9 mouse cellular contexts compared by ENCODE assay signal in genomic region chr10:77624570-77624995, GRCm38 (mm10). TPM values are rescaled to one million over a fixed set of nuclear protein-coding genes. Genes with fewer than 3 reads are reported as not detected.
DNase-seq lines count a peak whose midpoint lies in the region; ATAC-seq lines count a peak whose summit lies in the region.
"Had no signal": no experiment of that assay in that cellular context is flagged by ENCODE, and none has a peak within 500 bp of the region (broad histone marks: within the 10 kb centered on the region; RNA-seq: fewer than 3 reads in every experiment).

No protein-coding gene starts in this region.

- peaks cover 55% of the 10 kb centered on the region for H3K4me1 ChIP-seq in erythroblast, embryonic 14.5 days (ENCODE audit: control insufficient read depth)
- peaks cover 21% of the 10 kb centered on the region for H3K4me1 ChIP-seq in neural tube, embryonic 12.5 days

- H3K27ac ChIP-seq in neural tube, embryonic 12.5 days = no peak overlapping the region

- peak overlapping the region; percentile 26; the same call in 1 of the 2 replicates for H3K9ac ChIP-seq in neural tube, embryonic 12.5 days

- no peaks in the 10 kb centered on the region for H3K9me3 ChIP-seq in erythroblast, embryonic 14.5 days (ENCODE audit: control insufficient read depth, low read length)
- no peaks in the 10 kb centered on the region for H3K9me3 ChIP-seq in neural tube, embryonic 12.5 days

- no peaks in the 10 kb centered on the region for H3K27me3 ChIP-seq in erythroblast, embryonic 14.5 days (ENCODE audit: control insufficient read depth)
- H3K27me3 ChIP-seq in neural tube, embryonic 12.5 days (replicated peaks) = no peaks in the 10 kb centered on the region

- 83% methylated on average over 7 of the region's 7 CpGs for WGBS in neural tube, embryonic 12.5 days

- 0 out of 2 replicates have a peak overlapping the region, but pooled peaks have one; percentile 5 for H3K4me2 ChIP-seq in neural tube, embryonic 12.5 days (replicated peaks)

- H3K4me3 ChIP-seq in erythroblast, embryonic 14.5 days (replicated peaks) = peak overlapping the region; percentile 20
- H3K4me3 ChIP-seq in neural tube, embryonic 12.5 days = no peak overlapping the region

- no peak for ATAC-seq in erythroblast, adult 5-6 weeks (replicated peaks; ENCODE audit: low FRiP score, poor library complexity, severe bottlenecking)
- no peak for ATAC-seq in neural tube, embryonic 12.5 days (ENCODE audit: low FRiP score, low read depth)

- H3K36me3 ChIP-seq in erythroblast, embryonic 14.5 days (ENCODE audit: control insufficient read depth) = peaks cover 56% of the 10 kb centered on the region
- H3K36me3 ChIP-seq in neural tube, embryonic 12.5 days = no peaks in the 10 kb centered on the region

- no peak for DNase-seq in neural tube, embryonic 10.5 days (ENCODE audit: extremely low spot score, low spot score)
- peak; percentile 55 to 87 for DNase-seq in layer of hippocampus, adult 18-20 months (ENCODE audit: low spot score in 2 of 2)
- peak; percentile 90 for DNase-seq in lung, postnatal 36 days
- DNase-seq in thymus, postnatal 14 days = no peak
- no peak for DNase-seq in retina, embryonic 14.5 days (ENCODE audit: low spot score)

RNA-seq across cellular contexts. Expression of gene Ube2g2, which starts 2.5 kb away (rescaled TPM):
- polyA plus RNA-seq in erythroblast, embryonic 14.5 days (2012) = 2.6 and 2.9 TPM in 2 replicates
- 6.1 and 7.5 TPM in 2 replicates for total RNA-seq in erythroblast, adult 5-6 weeks (2015; ENCODE audit: low replicate concordance)
- total RNA-seq in erythroblast, adult 5-6 weeks (2017; ENCODE audit: low replicate concordance) = 10.5 and 14.4 TPM in 2 replicates
- polyA plus RNA-seq in neural tube, embryonic 12.5 days (2016; fragmentation: Nextera tagmentation; extraction: Ambion mirVana) = 90.9 and 93.7 TPM in 2 replicates
- total RNA-seq in layer of hippocampus, adult 18-20 months (2021) = 10 to 100 TPM; 84.7 to 86.9 TPM

RNA-seq across cellular contexts. Expression of gene Gm49325, which starts 18.6 kb away (rescaled TPM):
- polyA plus RNA-seq in erythroblast, embryonic 14.5 days (2012) = not detected in 2 replicates
- not detected in 2 replicates for total RNA-seq in erythroblast, adult 5-6 weeks (2015; ENCODE audit: low replicate concordance)
- not detected in 2 replicates for total RNA-seq in erythroblast, adult 5-6 weeks (2017; ENCODE audit: low replicate concordance)
- polyA plus RNA-seq in neural tube, embryonic 12.5 days (2016; fragmentation: Nextera tagmentation; extraction: Ambion mirVana) = 7.6 and 11.0 TPM in 2 replicates
- total RNA-seq in layer of hippocampus, adult 18-20 months (2021) = 10 to 100 TPM; 31.6 to 32.6 TPM
- total RNA-seq: common myeloid progenitor, adult 5-6 weeks had no signal

RNA-seq across cellular contexts. Expression of gene Sumo3, which starts 18.7 kb away (rescaled TPM):
- 3.1 and 3.3 TPM in 2 replicates for polyA plus RNA-seq in erythroblast, embryonic 14.5 days (2012)
- 6.3 and 20.2 TPM in 2 replicates for total RNA-seq in erythroblast, adult 5-6 weeks (2015; ENCODE audit: low replicate concordance)
- 30.7 and 32.1 TPM in 2 replicates for total RNA-seq in erythroblast, adult 5-6 weeks (2017; ENCODE audit: low replicate concordance)
- 288 and 299 TPM in 2 replicates for polyA plus RNA-seq in neural tube, embryonic 12.5 days (2016; fragmentation: Nextera tagmentation; extraction: Ambion mirVana)
- 100 to 1,000 TPM; 144 to 147 TPM for total RNA-seq in layer of hippocampus, adult 18-20 months (2021)

RNA-seq across cellular contexts. Expression of gene Pttg1ip, which starts 43.1 kb away (rescaled TPM):
- 7.2 and 9.7 TPM in 2 replicates for polyA plus RNA-seq in erythroblast, embryonic 14.5 days (2012)
- 58.8 and 73.6 TPM in 2 replicates for total RNA-seq in erythroblast, adult 5-6 weeks (2015; ENCODE audit: low replicate concordance)
- 72.6 and 78.0 TPM in 2 replicates for total RNA-seq in erythroblast, adult 5-6 weeks (2017; ENCODE audit: low replicate concordance)
- 67.8 and 71.1 TPM in 2 replicates for polyA plus RNA-seq in neural tube, embryonic 12.5 days (2016; fragmentation: Nextera tagmentation; extraction: Ambion mirVana)
- total RNA-seq in layer of hippocampus, adult 18-20 months (2021) = 10 to 100 TPM; 69.2 to 78.2 TPM

Comparison
In these comparisons a context has a peak if more than half of its experiments do, and no peak if none do; other contexts are left out.
1. DNase-seq: peak in layer of hippocampus, adult 18-20 months (2 of 2) and lung, postnatal 36 days (single experiment); none in neural tube, embryonic 10.5 days (single experiment), thymus, postnatal 14 days (single experiment) and retina, embryonic 14.5 days (single experiment).
2. RNA of gene Ube2g2, which starts 2.5 kb away (total RNA-seq): 84.7 to 86.9 TPM in layer of hippocampus, adult 18-20 months; 6.1 to 14.4 TPM in erythroblast, adult 5-6 weeks; every median in the first group is over 4 times any median in the second.
3. RNA of gene Gm49325, which starts 18.6 kb away (total RNA-seq): 31.6 to 32.6 TPM in layer of hippocampus, adult 18-20 months; not detected in erythroblast, adult 5-6 weeks; every median in the first group is over 10 times any median in the second.
4. RNA of gene Sumo3, which starts 18.7 kb away (total RNA-seq): 144 to 147 TPM in layer of hippocampus, adult 18-20 months; 6.3 to 32.1 TPM in erythroblast, adult 5-6 weeks; every median in the first group is over 4 times any median in the second.